Mouse (Mus musculus) liver, postnatal 0 days (tissue): ENCODE measurements at regions not wholly inside any gene's neighbourhood (a gene's known extent, or its start where the extent isn't known, plus 50 kb on each side); places are given as distances from the start of the nearest gene placed in this dataset.

ENCODE experiments used
- ATAC-seq: fragments of 200-750 bp; cut with Nextera tagmentation; 2 replicates; pipeline ENCODE4 v1.8.0; 2017; ENCODE audit warnings: mild to moderate bottlenecking, moderate library complexity
- DNase-seq: peaks from one replicate; pipeline ENCODE4 v3.0.0-alpha.2; 2016
- H3K27ac ChIP-seq: fragments of 300-500 bp; sonication (generic); 2 replicates; pipeline ENCODE4 v1.5.1; 2014; ENCODE audit warnings: antibody characterized with exemption, moderate library complexity, mild to moderate bottlenecking, low read depth
- H3K27me3 ChIP-seq: fragments of 300-500 bp; sonication (generic); 2 replicates; pipeline ENCODE4 v1.6.1; 2014; ENCODE audit warnings: low read length, control low read depth, mixed read lengths; ENCODE audit not compliant: insufficient read depth
- H3K36me3 ChIP-seq: fragments of 300-500 bp; sonication (generic); replicated peaks from 2 replicates; pipeline ENCODE4 v1.6.1; 2014; ENCODE audit warnings: mild to moderate bottlenecking, control low read depth, low read length, moderate library complexity, mixed read lengths; ENCODE audit not compliant: insufficient read depth
- H3K4me1 ChIP-seq: fragments of 300-500 bp; sonication (generic); 2 replicates; pipeline ENCODE4 v1.6.1; 2014; ENCODE audit warnings: antibody characterized with exemption, mild to moderate bottlenecking, control low read depth; ENCODE audit not compliant: insufficient read depth
- H3K4me2 ChIP-seq: fragments of 300-500 bp; sonication (generic); 2 replicates; pipeline ENCODE4 v1.6.1; 2014; ENCODE audit warnings: low read depth, mild to moderate bottlenecking, low read length, moderate library complexity, mixed read lengths
- H3K4me3 ChIP-seq: fragments of 300-500 bp; sonication (generic); 2 replicates; pipeline ENCODE4 v1.5.1; 2014; ENCODE audit warnings: low read depth, low read length
- H3K9ac ChIP-seq: fragments of 300-500 bp; sonication (generic); replicated peaks from 2 replicates; pipeline ENCODE4 v1.6.1; 2014; ENCODE audit warnings: mild to moderate bottlenecking, moderate library complexity
- H3K9me3 ChIP-seq: fragments of 300-500 bp; sonication (generic); 2 replicates; pipeline ENCODE4 v1.6.1; 2016; ENCODE audit warnings: mild to moderate bottlenecking, control low read depth, low read length, mixed read lengths
- CTCF ChIP-seq: sonication (generic); IDR thresholded peaks from 2 replicates; pipeline ENCODE4 v1.5.1; 2016; ENCODE audit warnings: antibody characterized with exemption, low read depth
- EP300 ChIP-seq: IDR thresholded peaks from 2 replicates; pipeline ENCODE4 v1.6.1; 2016; ENCODE audit warnings: antibody characterized with exemption, low read depth, mild to moderate bottlenecking
- WGBS: fragments of 180-500 bp; shearing (Covaris S2); extraction: QIAGEN DNeasy Blood & Tissue Kit; methylation state at CpG from one replicate; pipeline ENCODE4 v1.1.7; 2014; ENCODE audit not compliant: insufficient replicate concordance; 5-methylcytosine and 5-hydroxymethylcytosine counted together

- Histone ChIP-seq H3K36me3 (no peaks in the 10 kb centered on the region), H3K4me1 (no peaks in the 10 kb centered on the region), H3K4me3 (no peak overlapping the region), H3K27ac (no peak overlapping the region), H3K27me3 (no peaks in the 10 kb centered on the region), H3K9ac (no peak overlapping the region), H3K9me3 (no peaks in the 10 kb centered on the region), H3K4me2 (no peak overlapping the region)
- ATAC-seq (no peak), DNase-seq (no peak)
- no peak for TF ChIP-seq EP300
- no peak for TF ChIP-seq CTCF
- WGBS, result 46% methylated on average over 1 of the region's 1 CpGs
Observed at GRCm38 (mm10) chrX:129390920-129391319, 358.6 kb upstream of the Diaph2 start.

DNA sequence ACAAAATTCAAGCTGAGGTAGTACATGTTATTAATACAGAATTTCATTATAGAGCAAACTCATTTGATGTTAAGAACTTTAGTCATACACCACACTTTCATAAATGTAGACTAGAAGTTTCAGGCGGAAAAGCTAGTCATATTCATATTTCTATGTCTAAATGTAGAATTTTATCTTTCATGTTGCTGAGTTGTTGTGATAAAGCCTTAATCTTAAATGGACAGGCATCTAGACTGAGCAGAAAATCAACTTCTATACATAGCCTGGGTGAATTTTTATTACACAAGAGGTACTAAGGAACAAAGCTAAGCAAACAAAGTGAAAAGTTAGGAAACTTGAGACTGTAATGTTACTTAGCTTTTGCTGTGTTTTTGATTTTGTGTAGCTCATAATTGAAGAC, 341.8 kb upstream of the Diaph2 start:
- no peaks in the 10 kb centered on the region for H3K27me3 ChIP-seq
- H3K36me3 ChIP-seq, result no peaks in the 10 kb centered on the region
- H3K4me3 ChIP-seq, result no peak overlapping the region
- no peak overlapping the region for H3K27ac ChIP-seq
- TF ChIP-seq CTCF, result no peak
- TF ChIP-seq EP300, result no peak
- no peak for DNase-seq
- ATAC-seq, result no peak
- no peaks in the 10 kb centered on the region for H3K9me3 ChIP-seq
- no peak overlapping the region for H3K4me2 ChIP-seq
- no peaks in the 10 kb centered on the region for H3K4me1 ChIP-seq
- H3K9ac ChIP-seq, result no peak overlapping the region
- 82% methylated on average over 1 of the region's 1 CpGs for WGBS

GRCm38 (mm10) chrX:129410079-129410478, 339.5 kb upstream of the Diaph2 start:
- TF ChIP-seq CTCF, result no peak
- TF ChIP-seq EP300, result no peak
- WGBS, result 60% methylated on average over 3 of the region's 3 CpGs
- Histone ChIP-seq H3K36me3 (no peaks in the 10 kb centered on the region), H3K4me2 (no peak overlapping the region), H3K27ac (no peak overlapping the region), H3K4me3 (no peak overlapping the region), H3K4me1 (no peaks in the 10 kb centered on the region), H3K27me3 (no peaks in the 10 kb centered on the region), H3K9me3 (no peaks in the 10 kb centered on the region), H3K9ac (no peak overlapping the region)
- ATAC-seq, result no peak
- DNase-seq, result no peak

GRCm38 (mm10) chrX:129412939-129413627, 336.5 kb upstream of the Diaph2 start:
- H3K4me3 ChIP-seq, result no peak overlapping the region
- WGBS, result 51% methylated on average over 3 of the region's 3 CpGs
- no peaks in the 10 kb centered on the region for H3K9me3 ChIP-seq
- no peaks in the 10 kb centered on the region for H3K27me3 ChIP-seq
- H3K4me2 ChIP-seq, result no peak overlapping the region
- no peaks in the 10 kb centered on the region for H3K4me1 ChIP-seq
- no peak overlapping the region for H3K9ac ChIP-seq
- TF ChIP-seq EP300 (no peak), CTCF (no peak)
- ATAC-seq (peak; percentile 53; the same call in 1 of the 2 replicates), DNase-seq (peak; percentile 17)
- no peak overlapping the region for H3K27ac ChIP-seq
- H3K36me3 ChIP-seq, result no peaks in the 10 kb centered on the region

- H3K4me3 ChIP-seq, result no peak overlapping the region
- no peak overlapping the region for H3K4me2 ChIP-seq
- no peaks in the 10 kb centered on the region for H3K36me3 ChIP-seq
- DNase-seq (no peak), ATAC-seq (peak; percentile 59; the same call in 1 of the 2 replicates)
- no peaks in the 10 kb centered on the region for H3K4me1 ChIP-seq
- H3K9me3 ChIP-seq, result no peaks in the 10 kb centered on the region
- H3K27ac ChIP-seq, result no peak overlapping the region
- TF ChIP-seq CTCF (no peak), EP300 (no peak)
- no peak overlapping the region for H3K9ac ChIP-seq
- H3K27me3 ChIP-seq, result no peaks in the 10 kb centered on the region
Observed at GRCm38 (mm10) chrX:129413628-129414000, 335.9 kb upstream of the Diaph2 start.

DNA sequence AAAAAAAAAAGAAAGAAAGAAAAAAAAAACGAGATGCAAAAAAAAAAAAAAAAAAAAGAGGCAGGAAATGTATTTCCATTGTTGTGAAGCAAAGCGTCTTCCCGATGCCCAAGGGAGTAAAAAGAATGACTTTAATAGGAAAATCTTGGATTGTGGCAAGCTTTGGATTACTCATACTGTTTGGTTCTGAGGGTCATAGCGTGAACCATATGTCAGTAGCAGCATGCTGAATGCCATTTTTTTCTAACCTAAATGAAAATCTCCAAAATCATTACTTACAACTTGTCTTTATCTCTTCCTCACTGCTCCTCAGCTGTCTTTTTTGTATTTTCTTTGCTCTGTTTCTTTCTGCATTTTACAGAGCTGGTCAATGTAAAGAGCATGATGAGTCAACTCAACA, 334.2 kb upstream of the Diaph2 start:
- Histone ChIP-seq H3K9me3 (no peaks in the 10 kb centered on the region), H3K4me1 (no peaks in the 10 kb centered on the region), H3K4me2 (no peak overlapping the region), H3K4me3 (no peak overlapping the region), H3K9ac (no peak overlapping the region), H3K27ac (no peak overlapping the region), H3K36me3 (no peaks in the 10 kb centered on the region), H3K27me3 (no peaks in the 10 kb centered on the region)
- TF ChIP-seq EP300 (no peak), CTCF (no peak)
- DNase-seq, result no peak
- 62% methylated on average over 4 of the region's 4 CpGs for WGBS
- no peak for ATAC-seq

DNA sequence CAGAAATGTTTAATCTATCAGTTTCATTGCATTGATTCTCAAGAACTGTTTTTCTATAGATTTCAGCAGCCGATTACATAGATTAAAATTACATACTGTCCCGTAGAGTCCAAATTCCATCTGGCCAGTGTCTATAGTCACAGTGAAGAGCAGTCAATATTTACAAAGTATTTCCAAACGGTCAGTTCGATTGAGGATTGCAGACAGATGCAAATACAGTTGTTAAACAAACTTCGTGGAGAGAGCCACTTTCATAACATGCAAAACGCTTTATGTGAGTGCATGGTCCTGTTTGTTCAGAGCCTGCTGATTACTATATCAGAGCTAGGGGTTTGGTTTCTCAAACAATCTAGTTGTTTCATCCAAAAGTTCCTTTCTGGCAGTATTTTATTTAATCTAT, 301.0 kb upstream of the Diaph2 start:
- WGBS, result 61% methylated on average over 6 of the region's 6 CpGs
- DNase-seq (no peak), ATAC-seq (peak; percentile 87)
- Histone ChIP-seq H3K9ac (no peak overlapping the region), H3K4me3 (no peak overlapping the region), H3K27ac (no peak overlapping the region), H3K4me2 (no peak overlapping the region), H3K4me1 (no peaks in the 10 kb centered on the region), H3K27me3 (no peaks in the 10 kb centered on the region), H3K9me3 (no peaks in the 10 kb centered on the region), H3K36me3 (no peaks in the 10 kb centered on the region)
- TF ChIP-seq EP300, result no peak
- no peak for TF ChIP-seq CTCF
